Mouse (Mus musculus) ES-E14 (cell line): ENCODE results near the gene 1700025G04Rik.

Experiments used
- HCFC1 ChIP-seq: IDR thresholded peaks from 2 replicates; pipeline ENCODE4 v1.6.1; 2012; ENCODE audit warnings: low read length, inconsistent platforms, borderline replicate concordance; ENCODE audit not compliant: insufficient read depth
- MAFK ChIP-seq: IDR thresholded peaks from 2 replicates; pipeline ENCODE4 v1.6.1; 2014; ENCODE audit warnings: mild to moderate bottlenecking, low read depth, low read length, inconsistent platforms; ENCODE audit not compliant: insufficient read depth
- ZC3H11A ChIP-seq: IDR thresholded peaks from 2 replicates; pipeline ENCODE4 v1.6.1; 2012; ENCODE audit warnings: low read depth, mild to moderate bottlenecking, inconsistent platforms, low read length, borderline replicate concordance
- ZNF384 ChIP-seq: IDR thresholded peaks from 2 replicates; pipeline ENCODE4 v1.6.1; 2012; ENCODE audit warnings: low read depth, low read length, inconsistent platforms

GRCm38 (mm10) chr1:152125451-152125850, 35.5 kb upstream of the 1700025G04Rik start:
- TF ChIP-seq ZC3H11A (no peak), ZNF384 (no peak), HCFC1 (no peak), MAFK (no peak)
